Mouse (Mus musculus): ENCODE data around the gene Camk2g.
A peak's percentile ranks its signal among the peaks of the same experiment; 100 is the strongest.

Gene Camk2g

DNA sequence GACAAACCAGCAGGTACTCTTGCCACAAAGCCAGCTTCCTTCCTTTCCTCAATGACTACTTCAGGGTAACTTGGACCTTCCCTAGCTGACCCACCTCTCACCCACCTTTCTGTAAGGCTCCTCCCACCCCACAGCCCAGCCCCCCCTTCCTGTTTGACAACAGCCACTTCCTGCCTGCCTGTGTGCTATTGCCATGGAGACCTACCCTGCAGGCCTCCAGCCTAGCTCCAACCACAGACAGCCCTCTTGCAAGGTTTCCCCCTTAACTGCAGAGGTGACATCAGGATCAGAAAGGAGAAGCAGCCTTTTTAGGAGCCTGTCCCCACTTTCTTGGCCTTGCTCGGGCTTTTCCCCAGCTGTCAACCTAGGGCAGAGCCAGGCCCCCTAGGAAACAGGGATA lies 8.7 kb downstream of the Camk2g start:
- DNase-seq (ENCODE audit: low spot score in 2 of 2): no peak

DNA sequence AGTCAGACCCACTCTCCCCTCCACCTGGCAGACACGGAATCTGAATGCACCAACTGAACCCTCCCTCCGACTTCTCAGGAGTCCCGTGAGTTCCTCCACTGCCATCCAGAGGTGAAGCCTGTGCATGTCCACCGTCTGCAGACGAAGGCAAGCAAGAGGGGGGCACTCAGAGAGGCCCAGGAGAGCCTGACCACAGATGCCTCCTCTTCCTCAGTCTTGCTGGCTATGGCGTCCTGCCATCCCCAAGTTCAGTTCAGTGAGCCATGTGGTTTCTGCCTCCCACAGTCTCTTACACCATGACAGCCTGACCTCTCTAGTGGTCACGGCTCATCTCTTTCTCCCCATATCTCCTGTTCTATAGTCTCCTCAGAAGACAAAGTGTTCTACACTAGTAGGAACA lies 9.2 kb downstream of the Camk2g start:
- DNase-seq (ENCODE audit: low spot score in 2 of 2): no peak

GRCm38 (mm10) chr14:20783526-20783925 lies 10.4 kb downstream of the Camk2g start:
- DNase-seq (ENCODE audit: low spot score in 2 of 2): no peak

- DNase-seq (ENCODE audit: low spot score in 2 of 2): no peak
These were observed 11.0 kb downstream of the Camk2g start for GRCm38 (mm10) chr14:20782860-20783259.

DNA sequence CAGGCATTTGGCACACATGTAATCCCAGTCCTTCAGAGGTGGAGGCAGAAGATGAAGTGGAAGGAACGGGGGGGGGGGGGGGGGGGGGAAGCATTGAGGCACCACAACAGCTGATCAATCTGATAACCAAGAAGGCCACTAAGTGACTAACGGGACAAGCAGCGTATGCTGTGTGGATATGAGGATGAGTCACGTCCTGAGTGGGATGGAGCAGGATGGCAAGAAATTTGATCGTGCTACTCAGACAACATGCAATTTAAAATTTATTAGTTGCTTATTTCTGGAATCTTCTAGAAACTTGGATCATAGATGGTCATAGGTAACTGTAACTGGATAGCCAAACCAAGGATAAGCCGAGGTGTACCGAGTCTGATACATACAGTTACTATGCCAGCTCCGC lies 13.7 kb downstream of the Camk2g start:
- no peak for DNase-seq (ENCODE audit: low spot score in 2 of 2)

DNA sequence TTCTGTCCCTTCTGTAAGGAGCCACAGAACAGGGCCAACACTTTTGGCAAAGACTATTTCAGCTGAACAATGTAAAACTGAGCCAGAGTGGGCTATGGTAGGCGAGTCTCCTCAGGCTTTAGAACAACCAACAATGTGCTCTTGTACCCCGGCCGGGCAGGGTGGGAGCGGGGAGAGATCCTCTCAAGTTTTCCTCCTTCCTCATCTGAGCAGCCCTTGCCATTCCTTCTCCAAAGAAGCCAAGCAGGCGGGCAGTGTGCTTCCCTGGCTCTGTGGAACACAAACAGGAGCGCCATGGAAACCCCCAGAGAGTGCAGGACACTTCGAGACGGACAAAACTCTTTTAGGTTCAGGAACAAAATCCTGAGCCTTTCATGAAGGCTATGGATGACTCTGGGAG lies 15.4 kb downstream of the Camk2g start:
- no peak for DNase-seq (ENCODE audit: low spot score in 2 of 2)

- no peak for DNase-seq (ENCODE audit: low spot score in 2 of 2)
These were observed 18.2 kb downstream of the Camk2g start for GRCm38 (mm10) chr14:20775661-20776060.

GRCm38 (mm10) chr14:20773410-20773809 lies 20.5 kb downstream of the Camk2g start:
- DNase-seq (ENCODE audit: low spot score in 2 of 2): no peak

GRCm38 (mm10) chr14:20772808-20773207 lies 21.1 kb downstream of the Camk2g start:
- no peak for DNase-seq (ENCODE audit: low spot score in 2 of 2)

DNA sequence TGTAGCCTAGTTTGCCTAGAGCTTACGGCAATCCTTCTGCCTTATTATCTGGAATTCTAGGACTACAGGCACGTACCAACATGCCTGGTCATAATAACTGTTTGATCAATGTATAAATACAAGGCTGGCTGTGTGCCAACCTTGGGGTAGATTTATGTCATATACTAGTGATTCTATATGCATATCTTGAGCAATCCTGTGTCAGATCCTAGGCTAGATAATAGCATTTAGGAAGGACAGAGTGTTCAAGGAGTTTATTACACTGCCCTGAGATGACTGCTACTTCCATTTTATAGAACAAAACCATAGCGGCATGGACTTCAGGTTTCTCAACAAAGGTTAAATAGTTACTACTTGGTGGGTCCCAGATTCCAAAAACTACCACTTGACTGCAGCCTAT lies 21.9 kb downstream of the Camk2g start:
- no peak for DNase-seq (ENCODE audit: low spot score in 2 of 2)

- DNase-seq (ENCODE audit: low spot score in 2 of 2): no peak
These were observed 25.3 kb downstream of the Camk2g start for GRCm38 (mm10) chr14:20768581-20768980.

DNA sequence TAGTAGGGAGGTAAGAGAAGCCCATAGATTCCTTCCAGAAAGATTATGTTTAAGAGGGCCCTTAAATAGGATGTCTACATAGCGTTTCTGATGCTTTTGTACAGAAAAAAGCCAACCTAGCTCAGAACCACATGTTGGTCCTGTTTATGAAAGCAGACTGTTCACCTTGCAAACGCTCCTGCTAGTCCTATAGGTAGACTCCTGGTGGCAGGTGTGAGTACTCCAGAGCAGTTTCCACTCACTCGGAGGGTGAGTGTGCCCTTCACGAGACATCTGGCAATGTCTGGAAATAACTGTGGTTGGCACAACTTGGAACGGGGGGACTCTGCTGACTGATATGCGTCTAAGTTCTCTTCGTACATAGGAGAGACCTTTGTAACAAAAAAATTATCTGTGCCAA lies 26.0 kb downstream of the Camk2g start:
- no peak for DNase-seq (ENCODE audit: low spot score in 2 of 2)

DNA sequence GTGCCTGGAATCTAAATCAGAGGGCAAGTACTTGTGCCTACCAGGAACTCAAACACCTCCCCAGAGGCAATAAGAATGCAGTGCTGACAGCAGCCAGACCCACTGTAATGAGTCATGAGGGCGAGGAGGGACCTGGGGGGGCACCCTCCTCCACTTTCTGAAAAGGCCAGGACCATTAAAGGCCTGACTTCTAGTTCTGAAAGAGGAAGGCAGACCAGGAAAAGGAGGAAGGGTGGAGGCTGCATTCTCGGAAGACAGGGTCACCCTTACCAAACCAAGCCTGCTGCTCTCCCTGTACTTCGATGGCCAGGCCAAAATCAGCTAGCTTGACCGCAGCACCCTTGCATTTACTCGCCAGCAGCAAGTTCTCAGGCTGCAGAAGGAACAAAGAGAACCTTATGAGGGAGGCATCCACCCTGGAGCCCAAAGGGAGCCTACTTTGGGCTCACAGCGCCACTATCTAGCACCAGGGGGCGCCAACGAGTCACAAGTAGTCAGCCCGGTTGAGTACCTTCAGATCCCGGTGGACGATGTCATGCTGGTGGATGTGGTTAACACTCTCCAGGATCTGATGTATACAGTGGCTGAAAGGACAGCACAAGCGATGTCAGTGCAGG lies 28.1 kb downstream of the Camk2g start:
- DNase-seq (ENCODE audit: low spot score in 2 of 2): peak; percentile 62 to 87

DNA sequence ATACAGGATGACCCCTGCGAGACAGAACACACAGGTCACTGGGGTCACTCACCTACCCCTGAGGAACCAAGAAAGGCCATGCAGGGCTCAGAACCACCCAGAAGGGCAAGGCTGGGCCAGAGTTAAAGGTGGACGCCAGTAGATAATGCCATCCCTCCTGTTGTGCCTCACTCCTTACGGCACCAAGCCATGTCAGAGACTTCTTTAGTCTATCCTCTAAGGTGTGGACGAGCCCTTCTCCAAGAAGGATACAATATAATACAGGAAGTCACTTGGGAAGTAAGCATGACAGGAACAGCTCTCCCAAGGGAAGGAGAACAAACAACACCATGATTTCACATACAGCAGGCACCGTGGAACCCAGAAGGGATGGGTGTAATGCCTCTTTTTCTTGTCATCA lies 28.9 kb downstream of the Camk2g start:
- no peak for DNase-seq (ENCODE audit: low spot score in 2 of 2)

DNA sequence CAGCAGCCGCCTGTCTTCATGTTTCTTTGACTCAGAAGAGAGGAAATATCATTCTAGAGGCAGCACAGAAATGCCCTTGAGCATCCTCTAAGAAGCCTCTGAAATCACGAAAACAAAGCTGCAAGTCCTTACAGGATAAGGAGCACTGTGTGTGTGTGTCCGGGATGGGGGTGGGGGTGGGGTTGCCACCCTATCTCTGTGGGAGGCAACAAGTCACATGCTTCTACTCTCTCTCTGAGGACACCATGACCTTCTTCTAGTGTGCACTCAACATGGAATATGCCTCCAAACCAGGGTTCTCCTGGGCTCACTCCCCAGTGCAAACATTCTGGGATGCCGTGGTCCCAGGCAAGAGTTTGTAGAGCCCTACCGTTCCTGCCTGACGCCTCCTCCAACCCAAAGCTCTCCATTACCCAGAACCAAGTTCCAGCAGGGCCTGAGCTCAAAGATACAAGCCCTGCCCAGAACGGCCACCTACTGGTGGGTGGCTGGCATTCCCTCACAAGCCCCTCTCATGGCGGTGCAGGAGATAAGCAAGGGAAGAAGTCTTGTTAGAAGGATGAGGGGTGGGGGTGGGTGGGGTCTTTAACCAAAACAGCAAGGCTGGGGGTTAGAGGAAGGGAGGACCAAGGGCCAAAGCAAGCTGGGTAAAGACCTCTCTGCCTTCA lies 35.0 kb downstream of the Camk2g start:
- DNase-seq (ENCODE audit: low spot score in 2 of 2): no peak

DNA sequence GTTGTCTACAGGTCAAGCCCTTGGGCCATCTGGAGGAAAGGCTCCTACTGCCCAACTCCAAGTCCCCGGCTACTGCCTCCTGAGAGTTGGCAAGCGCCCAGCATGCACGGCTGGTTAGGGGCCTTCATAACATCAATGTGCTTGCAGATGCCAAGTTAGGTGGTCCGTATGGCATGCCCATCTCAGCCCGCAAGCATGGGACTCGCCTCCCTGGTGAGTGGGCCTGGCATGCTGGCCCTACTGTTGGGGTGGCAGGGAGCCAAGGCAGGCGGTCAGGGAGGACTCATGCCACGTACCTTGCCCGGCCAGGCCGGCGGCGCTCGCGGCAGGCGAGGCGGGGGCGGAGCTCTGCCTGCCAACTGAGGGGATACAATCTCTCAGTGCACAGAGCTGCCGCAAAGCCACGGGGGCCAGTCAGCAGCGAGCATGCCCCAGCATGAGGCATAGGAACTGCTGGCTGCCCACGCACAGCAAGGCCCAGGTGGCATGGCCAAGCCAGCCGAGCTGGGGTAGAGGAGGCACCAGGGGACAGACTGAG lies 36.4 kb downstream of the Camk2g start:
- DNase-seq (ENCODE audit: low spot score in 2 of 2): peak in 1 of 2 experiments; percentile 56

GRCm38 (mm10) chr14:20753792-20754191 lies 40.1 kb downstream of the Camk2g start:
- no peak for DNase-seq (ENCODE audit: low spot score in 2 of 2)

DNA sequence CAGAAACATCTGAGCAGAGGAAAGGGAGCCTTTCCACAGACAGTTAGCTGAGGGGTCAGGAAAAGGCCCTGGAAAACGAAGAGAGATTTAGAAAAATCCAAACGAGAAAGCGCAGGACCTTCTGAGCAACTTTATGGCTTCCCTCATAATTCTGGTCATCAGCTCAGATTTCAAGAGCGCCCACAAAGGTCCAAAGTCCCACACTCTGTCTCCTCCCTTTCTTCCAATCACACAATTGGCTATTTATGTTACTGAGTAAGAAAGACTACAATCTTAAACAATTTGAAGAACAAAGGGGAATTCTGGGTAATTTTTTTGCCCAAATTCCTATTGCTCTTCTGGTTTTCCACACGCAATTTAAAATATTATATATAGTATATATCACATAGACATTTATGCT lies 43.4 kb downstream of the Camk2g start:
- no peak for DNase-seq (ENCODE audit: low spot score in 2 of 2)

- DNase-seq (ENCODE audit: low spot score in 2 of 2): no peak
These were observed 44.3 kb downstream of the Camk2g start for GRCm38 (mm10) chr14:20749494-20750051.

DNA sequence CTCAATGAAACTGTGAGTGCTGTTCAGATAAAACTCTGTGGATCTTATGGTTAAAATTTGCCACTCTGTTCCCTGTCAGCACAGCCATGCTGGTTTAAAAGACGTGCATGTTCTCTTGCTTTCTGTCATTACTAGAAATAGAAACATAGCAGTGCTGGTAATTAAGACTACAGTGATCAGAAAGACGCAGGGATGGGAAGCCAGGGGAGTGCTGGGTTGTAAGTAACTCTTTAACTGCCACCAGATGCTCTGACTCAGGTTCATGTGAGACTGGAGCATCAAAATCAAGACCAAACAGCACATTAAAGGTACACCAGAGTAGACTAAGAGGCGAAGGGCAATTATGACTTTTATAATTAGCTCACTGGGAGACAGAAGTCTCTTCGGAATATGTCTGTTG lies 45.5 kb downstream of the Camk2g start:
- DNase-seq (ENCODE audit: low spot score in 2 of 2): no peak

- DNase-seq (ENCODE audit: low spot score in 2 of 2): no peak
These were observed 47.0 kb downstream of the Camk2g start for GRCm38 (mm10) chr14:20746935-20747334.

DNA sequence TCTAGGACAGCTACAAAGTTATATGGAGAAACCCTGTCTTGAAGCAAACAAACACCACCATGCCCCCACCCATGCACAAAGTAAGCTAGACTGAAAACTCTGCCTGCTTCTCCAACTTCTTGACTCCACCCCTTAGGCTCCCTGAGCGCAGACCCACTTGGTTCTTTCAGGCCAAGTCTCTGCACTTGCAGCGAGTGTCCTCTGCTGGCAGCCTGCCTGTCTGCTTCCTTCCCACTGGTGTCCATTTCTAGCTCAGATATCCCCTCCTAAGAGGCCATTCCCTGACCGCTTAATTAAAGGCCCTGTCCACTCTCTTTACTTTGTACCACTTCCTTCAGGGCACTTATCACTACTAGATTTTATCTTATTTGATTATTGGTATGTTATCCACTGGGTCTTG lies 50.3 kb downstream of the Camk2g start:
- DNase-seq (ENCODE audit: low spot score in 2 of 2): no peak

- DNase-seq (ENCODE audit: low spot score in 2 of 2): no peak
These were observed 52.6 kb downstream of the Camk2g start for GRCm38 (mm10) chr14:20741301-20741700.
